Mouse (Mus musculus) heart, embryonic 16.5 days (tissue): ENCODE data around the gene Tfap2e. TPM values are rescaled to one million over a fixed set of nuclear protein-coding genes. Genes with fewer than 3 reads are reported as not detected.

Experiments used
- ATAC-seq: fragments of 200-750 bp; cut with Nextera tagmentation; replicated peaks from 2 replicates; pipeline ENCODE4 v1.8.0; 2017; ENCODE audit warnings: moderate number of reproducible peaks; ENCODE audit not compliant: insufficient read depth, low FRiP score; ENCODE audit errors: extremely low read depth
- H3K27ac ChIP-seq: fragments of 300-500 bp; sonication (generic); 2 replicates; pipeline ENCODE4 v1.5.1; 2014; ENCODE audit warnings: mild to moderate bottlenecking, low read length, control low read depth, moderate library complexity
- H3K27me3 ChIP-seq: fragments of 300-500 bp; sonication (generic); 2 replicates; pipeline ENCODE4 v1.6.1; 2014; ENCODE audit warnings: low read length, mixed read lengths; ENCODE audit not compliant: control insufficient read depth, insufficient read depth
- H3K36me3 ChIP-seq: fragments of 300-500 bp; sonication (generic); 2 replicates; pipeline ENCODE4 v1.6.1; 2014; ENCODE audit not compliant: control insufficient read depth, insufficient read depth
- H3K4me1 ChIP-seq: fragments of 300-500 bp; sonication (generic); 2 replicates; pipeline ENCODE4 v1.6.1; 2014; ENCODE audit warnings: low read length, mixed read lengths; ENCODE audit not compliant: control insufficient read depth, insufficient read depth
- H3K4me2 ChIP-seq: fragments of 300-500 bp; sonication (generic); 2 replicates; pipeline ENCODE4 v1.6.1; 2014; ENCODE audit warnings: low read depth, mild to moderate bottlenecking, control low read depth, low read length
- H3K4me3 ChIP-seq: fragments of 300-500 bp; sonication (generic); 2 replicates; pipeline ENCODE4 v1.5.1; 2014; ENCODE audit warnings: mild to moderate bottlenecking, control low read depth, low read length
- H3K9ac ChIP-seq: fragments of 300-500 bp; sonication (generic); 2 replicates; pipeline ENCODE4 v1.6.1; 2014; ENCODE audit warnings: low read length, control low read depth
- H3K9me3 ChIP-seq: fragments of 300-500 bp; sonication (generic); replicated peaks from 2 replicates; pipeline ENCODE4 v1.6.1; 2016; ENCODE audit warnings: low read length; ENCODE audit not compliant: control insufficient read depth
- WGBS: fragments of 180-500 bp; shearing (Covaris S2); extraction: QIAGEN DNeasy Blood & Tissue Kit; methylation state at CpG from one replicate; pipeline ENCODE4 v1.1.7; 2014; 5-methylcytosine and 5-hydroxymethylcytosine counted together
- polyA plus RNA-seq: library from polyadenylated mRNA; unstranded; fragments of >200 nt; fragmentation: Nextera tagmentation; extraction: Ambion mirVana; gene quantifications from 2 replicates; pipeline ENCODE4 v1.2.1, GENCODE M21; 2015

The Tfap2e gene
- polyA plus RNA-seq, 1 experiment from 2014 or later: not detected

GRCm38 (mm10) chr4:126753268-126754230 is 17.5 kb upstream of the Tfap2e start, which contains the start of the genes Ncdn and AU040320:
Gene Ncdn (minus strand): TSS chr4:126753438.
Gene AU040320 (plus strand): TSS chr4:126753544.
- ATAC-seq: peak; percentile 99
- peaks cover 5% of the 10 kb centered on the region; the same call in 1 of the 2 replicates for H3K36me3 ChIP-seq
- WGBS: under 1% methylated on average over 70 of the region's 71 CpGs
- H3K9me3 ChIP-seq: no peaks in the 10 kb centered on the region
- H3K4me1 ChIP-seq: peaks cover 30% of the 10 kb centered on the region
- peak within 1 kb of the TSS; percentile 97 for H3K27ac ChIP-seq
- peak within 1 kb of the TSS; percentile 100 for H3K4me2 ChIP-seq
- peak within 1 kb of the TSS; percentile 93 for H3K9ac ChIP-seq
- H3K4me3 ChIP-seq: peak within 1 kb of the TSS; percentile 82
- H3K27me3 ChIP-seq: no peaks in the 10 kb centered on the region

DNA sequence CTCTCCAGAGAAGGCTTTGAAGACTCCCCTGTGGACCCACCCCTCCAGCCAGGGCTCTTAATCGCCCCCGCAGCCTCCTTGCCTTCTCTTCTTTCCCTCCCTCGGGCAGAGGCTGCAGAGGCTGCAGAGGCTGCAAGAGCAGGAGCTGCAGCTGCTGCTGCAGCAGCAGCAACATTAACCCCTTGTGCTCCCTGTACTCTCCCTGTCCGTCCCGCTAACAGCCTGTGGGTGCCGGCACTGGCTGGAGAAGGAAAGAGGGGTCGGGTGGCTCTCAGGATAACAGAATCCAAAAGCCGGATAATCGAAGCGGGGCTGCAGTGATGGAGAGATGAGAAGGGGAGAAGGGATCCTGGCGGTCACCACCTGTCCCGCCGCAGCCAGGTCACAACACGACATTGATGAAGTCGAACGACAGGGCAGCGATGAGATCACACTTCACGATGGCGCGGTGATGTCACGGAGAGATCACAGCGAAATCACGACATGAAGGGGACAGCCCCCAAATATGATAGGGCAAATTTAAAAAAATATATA is 16.6 kb upstream of the Tfap2e start:
- H3K4me3 ChIP-seq: peak overlapping the region; percentile 82
- H3K4me1 ChIP-seq: peaks cover 30% of the 10 kb centered on the region
- no peaks in the 10 kb centered on the region for H3K27me3 ChIP-seq
- 1% methylated on average over 23 of the region's 23 CpGs for WGBS
- H3K36me3 ChIP-seq: peaks cover 6% of the 10 kb centered on the region
- H3K4me2 ChIP-seq: peak overlapping the region; percentile 100
- peak overlapping the region; percentile 52 for H3K27ac ChIP-seq
- peak overlapping the region; percentile 93 for H3K9ac ChIP-seq
- no peaks in the 10 kb centered on the region for H3K9me3 ChIP-seq
- ATAC-seq: no peak

DNA sequence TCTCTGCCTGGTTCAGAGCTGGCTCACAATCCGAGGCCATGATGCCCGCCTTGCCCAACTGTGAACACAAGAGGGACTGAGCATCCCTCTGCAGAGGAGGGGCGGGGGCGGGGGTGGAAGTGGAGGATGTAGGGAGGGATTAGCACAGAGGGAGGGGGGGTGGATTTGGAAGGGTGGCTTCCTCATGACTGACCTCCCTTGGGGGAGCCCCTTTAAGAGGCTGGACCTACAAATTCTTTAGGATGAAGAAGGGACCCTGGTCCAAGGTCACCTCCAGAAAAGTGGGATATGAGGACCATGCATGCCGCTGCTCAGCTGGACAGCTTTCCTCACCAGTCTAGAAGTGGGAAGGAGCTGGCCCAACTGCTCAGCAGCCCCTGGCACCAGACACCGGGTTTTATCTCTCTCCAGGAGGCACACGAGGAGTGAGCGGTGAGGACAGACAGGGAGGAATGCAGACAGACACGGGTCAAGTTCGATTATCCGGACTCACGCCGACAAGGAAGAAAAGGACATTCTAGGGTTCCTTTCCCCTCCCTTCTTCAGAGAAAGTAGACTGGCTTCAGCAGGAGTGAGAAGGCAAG is 16.1 kb upstream of the Tfap2e start:
- WGBS: 5% methylated on average over 13 of the region's 13 CpGs
- Histone ChIP-seq H3K9me3 (no peaks in the 10 kb centered on the region), H3K4me3 (peak overlapping the region; percentile 82), H3K27ac (peak overlapping the region; percentile 49), H3K36me3 (peaks cover 9% of the 10 kb centered on the region), H3K27me3 (no peaks in the 10 kb centered on the region), H3K4me1 (peaks cover 30% of the 10 kb centered on the region), H3K9ac (peak overlapping the region; percentile 93), H3K4me2 (peak overlapping the region; percentile 100)
- no peak for ATAC-seq

DNA sequence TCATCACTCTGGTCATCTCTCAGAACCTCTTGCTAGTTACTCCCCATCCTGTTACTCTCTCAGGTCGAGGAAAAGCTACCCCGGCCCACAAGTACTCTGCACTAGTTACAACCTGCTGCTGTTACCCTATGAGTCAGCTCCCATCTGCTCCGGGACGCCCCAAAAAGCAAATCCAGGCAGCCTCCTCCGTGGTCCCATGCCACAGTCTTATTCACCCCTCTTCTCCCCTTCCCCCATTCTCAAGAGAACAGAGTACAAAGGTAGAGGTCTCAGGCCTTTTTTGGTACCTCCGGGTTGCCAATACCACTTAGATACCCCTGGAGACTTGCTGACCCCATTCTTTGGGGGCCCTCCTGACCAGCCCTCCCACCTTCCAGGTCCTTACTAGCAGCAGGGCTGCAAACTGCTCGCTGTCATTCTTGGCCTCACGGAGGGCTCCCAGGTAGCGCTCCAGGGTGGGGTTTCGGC is 15.6 kb upstream of the Tfap2e start:
- Histone ChIP-seq H3K27me3 (no peaks in the 10 kb centered on the region), H3K4me2 (peak overlapping the region; percentile 100), H3K9me3 (no peaks in the 10 kb centered on the region), H3K4me1 (peaks cover 26% of the 10 kb centered on the region), H3K4me3 (peak overlapping the region; percentile 82; the same call in 1 of the 2 replicates), H3K9ac (peak overlapping the region; percentile 93; the same call in 1 of the 2 replicates), H3K27ac (no peak overlapping the region), H3K36me3 (peaks cover 11% of the 10 kb centered on the region)
- ATAC-seq: no peak
- 59% methylated on average over 10 of the region's 10 CpGs for WGBS

GRCm38 (mm10) chr4:126750863-126751555 is 15.0 kb upstream of the Tfap2e start:
- H3K9me3 ChIP-seq: no peaks in the 10 kb centered on the region
- no peak overlapping the region for H3K4me3 ChIP-seq
- H3K4me1 ChIP-seq: peaks cover 26% of the 10 kb centered on the region
- H3K9ac ChIP-seq: no peak overlapping the region
- no peak overlapping the region for H3K27ac ChIP-seq
- no peaks in the 10 kb centered on the region for H3K27me3 ChIP-seq
- peaks cover 16% of the 10 kb centered on the region for H3K36me3 ChIP-seq
- 74% methylated on average over 8 of the region's 8 CpGs for WGBS
- ATAC-seq: no peak
- no peak overlapping the region for H3K4me2 ChIP-seq

- 81% methylated on average over 26 of the region's 26 CpGs for WGBS
- Histone ChIP-seq H3K9me3 (no peaks in the 10 kb centered on the region), H3K9ac (no peak overlapping the region), H3K27ac (no peak overlapping the region), H3K27me3 (no peaks in the 10 kb centered on the region), H3K4me3 (no peak overlapping the region), H3K4me2 (no peak overlapping the region), H3K4me1 (peaks cover 26% of the 10 kb centered on the region), H3K36me3 (peaks cover 16% of the 10 kb centered on the region)
- no peak for ATAC-seq
Measured at GRCm38 (mm10) chr4:126750046-126750683, 14.1 kb upstream of the Tfap2e start.

- Histone ChIP-seq H3K4me1 (peaks cover 25% of the 10 kb centered on the region), H3K4me2 (no peak overlapping the region), H3K27me3 (no peaks in the 10 kb centered on the region), H3K9ac (no peak overlapping the region), H3K36me3 (peaks cover 22% of the 10 kb centered on the region), H3K27ac (no peak overlapping the region), H3K4me3 (no peak overlapping the region), H3K9me3 (no peaks in the 10 kb centered on the region)
- WGBS: 88% methylated on average over 11 of the region's 11 CpGs
- ATAC-seq: no peak
Measured at GRCm38 (mm10) chr4:126749553-126749952, 13.5 kb upstream of the Tfap2e start.

GRCm38 (mm10) chr4:126748381-126748780 is 12.3 kb upstream of the Tfap2e start:
- WGBS: 92% methylated on average over 8 of the region's 8 CpGs
- H3K4me1 ChIP-seq: peaks cover 21% of the 10 kb centered on the region
- no peaks in the 10 kb centered on the region for H3K27me3 ChIP-seq
- no peak overlapping the region for H3K4me2 ChIP-seq
- H3K27ac ChIP-seq: no peak overlapping the region
- no peak overlapping the region for H3K4me3 ChIP-seq
- no peak for ATAC-seq
- no peaks in the 10 kb centered on the region for H3K9me3 ChIP-seq
- no peak overlapping the region for H3K9ac ChIP-seq
- peaks cover 24% of the 10 kb centered on the region for H3K36me3 ChIP-seq
